Mouse (Mus musculus) midbrain, embryonic 12.5 days (tissue): ENCODE results near the gene Hoxb3. TPM values are rescaled to one million over a fixed set of nuclear protein-coding genes. Genes with fewer than 3 reads are reported as not detected.

ENCODE experiments used
- ATAC-seq: fragments of 200-750 bp; cut with Nextera tagmentation; 2 replicates; pipeline ENCODE4 v1.8.0; 2017; ENCODE audit warnings: low read depth, moderate TSS enrichment, moderate library complexity; ENCODE audit not compliant: low FRiP score
- H3K27ac ChIP-seq: fragments of 300-500 bp; sonication (generic); replicated peaks from 2 replicates; pipeline ENCODE4 v1.5.1; 2016; ENCODE audit warnings: mild to moderate bottlenecking
- H3K27me3 ChIP-seq: fragments of 300-500 bp; sonication (generic); 2 replicates; pipeline ENCODE4 v1.6.1; 2016; ENCODE audit warnings: mild to moderate bottlenecking
- H3K36me3 ChIP-seq: fragments of 300-500 bp; sonication (generic); 2 replicates; pipeline ENCODE4 v1.6.1; 2016
- H3K4me1 ChIP-seq: fragments of 300-500 bp; sonication (generic); 2 replicates; pipeline ENCODE4 v1.6.1; 2016
- H3K4me2 ChIP-seq: fragments of 300-500 bp; sonication (generic); replicated peaks from 2 replicates; pipeline ENCODE4 v1.6.1; 2016; ENCODE audit warnings: mild to moderate bottlenecking, moderate library complexity
- H3K4me3 ChIP-seq: fragments of 300-500 bp; sonication (generic); 2 replicates; pipeline ENCODE4 v1.5.1; 2016; ENCODE audit warnings: mild to moderate bottlenecking
- H3K9ac ChIP-seq: fragments of 300-500 bp; sonication (generic); replicated peaks from 2 replicates; pipeline ENCODE4 v1.6.1; 2016; ENCODE audit warnings: mild to moderate bottlenecking, moderate library complexity
- H3K9me3 ChIP-seq: fragments of 300-500 bp; sonication (generic); 2 replicates; pipeline ENCODE4 v1.6.1; 2016; ENCODE audit warnings: mild to moderate bottlenecking
- WGBS: fragments of 180-500 bp; shearing (Covaris S2); methylation state at CpG from one replicate; pipeline ENCODE4 v1.1.7; 2016; 5-methylcytosine and 5-hydroxymethylcytosine counted together
- polyA plus RNA-seq: library from polyadenylated mRNA; unstranded; fragments of >200 nt; fragmentation: Nextera tagmentation; extraction: Ambion mirVana; gene quantifications from 2 replicates; pipeline ENCODE4 v1.2.1, GENCODE M21; 2016

The Hoxb3 gene
- polyA plus RNA-seq, 1 experiment from 2014 or later = not detected

DNA sequence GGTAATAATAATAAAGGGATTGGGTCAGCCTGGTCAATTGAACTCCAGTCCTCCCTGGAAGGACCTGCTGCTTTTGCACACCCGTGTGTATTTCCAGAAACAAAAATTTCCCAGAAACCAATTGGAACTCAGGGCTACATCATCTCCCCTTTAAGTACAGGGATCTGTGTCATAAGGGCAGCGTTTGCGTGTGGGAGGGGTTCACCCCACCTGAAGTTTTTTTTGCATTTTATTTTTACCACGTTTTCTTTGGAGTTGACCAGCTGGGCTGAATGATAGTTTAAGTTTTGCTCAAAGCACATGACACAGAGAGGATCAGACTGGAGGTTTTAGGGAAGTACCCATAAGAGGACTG is 19.4 kb downstream of the Hoxb3 start:
- H3K9me3 ChIP-seq = no peaks in the 10 kb centered on the region
- H3K4me3 ChIP-seq = no peak overlapping the region
- H3K4me2 ChIP-seq = no peak overlapping the region
- no peak overlapping the region for H3K27ac ChIP-seq
- no peaks in the 10 kb centered on the region for H3K36me3 ChIP-seq
- H3K9ac ChIP-seq = no peak overlapping the region
- 1% methylated on average over 4 of the region's 4 CpGs for WGBS
- H3K4me1 ChIP-seq = peaks cover 7% of the 10 kb centered on the region; the same call in 1 of the 2 replicates
- H3K27me3 ChIP-seq = peaks cover 98% of the 10 kb centered on the region
- ATAC-seq = no peak

DNA sequence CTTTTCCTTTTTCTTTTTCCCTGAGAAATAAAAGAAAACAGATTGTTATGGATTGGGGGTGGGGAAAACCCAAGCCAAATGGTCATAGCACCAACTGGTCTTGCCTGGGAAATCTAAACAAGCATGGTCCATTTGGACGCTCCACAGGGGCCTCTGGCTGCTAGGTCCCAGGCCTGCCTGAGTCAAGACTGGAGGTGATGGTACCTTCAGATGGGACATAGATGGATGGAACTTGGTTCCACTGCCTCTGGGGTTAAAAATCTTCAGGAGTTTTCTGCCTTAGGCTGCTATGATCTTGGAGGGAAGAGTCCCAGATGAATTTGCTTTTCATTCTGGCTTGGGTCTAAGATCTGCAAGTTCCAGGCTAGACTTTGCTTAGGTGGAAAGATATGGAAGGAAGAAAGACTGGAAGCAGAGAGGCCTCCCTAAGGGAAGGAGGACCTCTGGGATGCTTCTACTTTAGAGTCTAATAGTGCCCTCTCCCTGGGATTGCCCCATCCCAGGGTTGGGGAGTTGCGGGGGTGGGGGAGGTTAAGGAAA is 20.1 kb downstream of the Hoxb3 start:
- H3K4me3 ChIP-seq = no peak overlapping the region
- no peak overlapping the region for H3K27ac ChIP-seq
- WGBS = 5% methylated on average over 2 of the region's 2 CpGs
- H3K9ac ChIP-seq = no peak overlapping the region
- ATAC-seq = no peak
- H3K27me3 ChIP-seq = peaks cover 97% of the 10 kb centered on the region
- H3K36me3 ChIP-seq = no peaks in the 10 kb centered on the region
- H3K9me3 ChIP-seq = no peaks in the 10 kb centered on the region
- no peak overlapping the region for H3K4me2 ChIP-seq
- peaks cover 7% of the 10 kb centered on the region; the same call in 1 of the 2 replicates for H3K4me1 ChIP-seq

DNA sequence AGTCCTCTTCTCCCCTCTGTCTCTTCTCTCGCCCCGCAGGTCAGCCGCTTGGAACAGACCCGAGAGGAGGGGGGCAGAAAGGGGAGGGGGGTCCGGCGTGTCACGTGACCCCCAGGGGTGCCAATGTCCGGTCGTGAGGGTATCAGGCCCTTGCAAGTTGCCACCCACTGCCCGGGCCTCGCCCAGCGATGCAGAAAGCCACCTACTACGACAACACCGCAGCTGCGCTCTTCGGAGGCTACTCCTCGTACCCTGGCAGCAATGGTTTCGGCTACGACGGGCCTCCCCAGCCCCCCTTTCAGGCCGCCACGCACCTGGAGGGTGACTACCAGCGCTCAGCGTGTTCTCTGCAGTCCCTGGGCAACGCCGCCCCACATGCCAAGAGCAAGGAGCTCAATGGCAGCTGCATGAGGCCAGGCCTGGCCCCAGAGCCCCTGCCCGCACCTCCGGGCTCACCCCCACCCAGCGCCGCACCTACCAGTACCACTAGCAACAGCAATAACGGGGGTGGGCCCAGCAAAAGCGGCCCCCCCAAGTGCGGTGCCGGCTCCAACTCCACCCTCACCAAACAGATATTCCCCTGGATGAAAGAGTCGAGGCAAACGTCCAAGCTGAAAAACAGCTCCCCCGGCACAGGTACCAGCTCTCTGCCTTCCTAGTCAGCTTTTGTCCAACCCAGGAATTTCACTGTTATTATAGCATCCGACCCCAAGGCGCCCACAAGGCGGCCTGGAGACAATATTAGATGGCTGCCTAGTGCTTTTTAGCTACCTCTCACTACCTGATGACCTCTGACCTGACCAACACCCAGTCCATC is 21.1 kb downstream of the Hoxb3 start:
- peaks cover 7% of the 10 kb centered on the region; the same call in 1 of the 2 replicates for H3K4me1 ChIP-seq
- H3K4me2 ChIP-seq = no peak overlapping the region
- H3K27ac ChIP-seq = no peak overlapping the region
- H3K36me3 ChIP-seq = no peaks in the 10 kb centered on the region
- no peak for ATAC-seq
- WGBS = under 1% methylated on average over 38 of the region's 40 CpGs
- H3K9me3 ChIP-seq = no peaks in the 10 kb centered on the region
- H3K27me3 ChIP-seq = peaks cover 97% of the 10 kb centered on the region
- no peak overlapping the region for H3K9ac ChIP-seq
- no peak overlapping the region for H3K4me3 ChIP-seq

DNA sequence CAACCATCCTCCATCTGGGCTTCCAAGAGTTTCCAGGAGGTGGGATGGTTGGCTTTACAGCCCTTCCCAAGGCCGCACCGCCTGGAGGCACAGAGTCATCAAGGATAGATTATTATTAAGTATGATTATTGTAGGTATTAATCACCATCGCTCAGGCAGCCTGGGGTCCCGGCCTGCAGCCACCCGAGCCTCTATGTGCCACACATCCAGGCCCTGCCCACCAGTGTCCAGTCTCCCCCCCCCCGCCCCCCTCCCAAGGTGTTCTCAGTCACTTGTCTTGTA is 21.7 kb downstream of the Hoxb3 start:
- Histone ChIP-seq H3K27me3 (peaks cover 97% of the 10 kb centered on the region), H3K4me1 (peaks cover 7% of the 10 kb centered on the region; the same call in 1 of the 2 replicates), H3K9me3 (no peaks in the 10 kb centered on the region), H3K4me3 (no peak overlapping the region), H3K4me2 (no peak overlapping the region), H3K36me3 (no peaks in the 10 kb centered on the region), H3K9ac (no peak overlapping the region), H3K27ac (no peak overlapping the region)
- ATAC-seq = no peak
- WGBS = 10% methylated on average over 6 of the region's 6 CpGs

DNA sequence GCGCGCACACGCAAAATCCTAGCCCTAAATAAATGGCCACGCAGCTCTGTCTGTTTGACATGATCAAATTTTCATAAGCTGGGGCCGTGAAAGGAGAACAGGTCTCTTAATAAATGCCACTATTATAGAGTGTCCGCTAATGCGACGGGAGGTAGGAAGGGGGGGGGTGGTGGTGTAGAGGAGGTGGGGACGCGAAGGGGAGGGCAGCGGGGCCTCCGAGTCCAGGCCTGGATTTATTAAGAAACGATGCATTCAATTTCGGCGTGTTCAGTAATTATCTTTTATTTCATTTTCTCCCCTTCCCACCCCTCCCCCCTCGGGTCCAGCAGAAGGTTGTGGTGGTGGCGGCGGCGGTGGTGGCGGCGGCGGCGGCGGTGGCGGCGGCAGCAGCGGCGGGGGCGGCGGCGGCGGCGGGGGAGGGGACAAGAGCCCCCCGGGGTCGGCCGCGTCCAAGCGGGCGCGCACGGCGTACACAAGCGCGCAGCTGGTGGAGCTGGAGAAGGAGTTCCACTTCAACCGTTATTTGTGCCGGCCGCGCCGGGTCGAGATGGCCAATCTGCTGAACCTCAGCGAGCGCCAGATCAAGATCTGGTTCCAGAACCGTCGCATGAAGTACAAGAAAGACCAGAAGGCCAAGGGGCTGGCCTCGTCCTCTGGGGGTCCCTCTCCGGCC is 22.2 kb downstream of the Hoxb3 start:
- Histone ChIP-seq H3K36me3 (no peaks in the 10 kb centered on the region), H3K27me3 (peaks cover 97% of the 10 kb centered on the region), H3K4me2 (0 out of 2 replicates have a peak overlapping the region, but pooled peaks have one; percentile 18), H3K27ac (no peak overlapping the region), H3K9ac (no peak overlapping the region), H3K4me3 (no peak overlapping the region; the same call in 1 of the 2 replicates), H3K4me1 (peaks cover 7% of the 10 kb centered on the region; the same call in 1 of the 2 replicates), H3K9me3 (no peaks in the 10 kb centered on the region)
- 1% methylated on average over 37 of the region's 56 CpGs for WGBS
- ATAC-seq = no peak

DNA sequence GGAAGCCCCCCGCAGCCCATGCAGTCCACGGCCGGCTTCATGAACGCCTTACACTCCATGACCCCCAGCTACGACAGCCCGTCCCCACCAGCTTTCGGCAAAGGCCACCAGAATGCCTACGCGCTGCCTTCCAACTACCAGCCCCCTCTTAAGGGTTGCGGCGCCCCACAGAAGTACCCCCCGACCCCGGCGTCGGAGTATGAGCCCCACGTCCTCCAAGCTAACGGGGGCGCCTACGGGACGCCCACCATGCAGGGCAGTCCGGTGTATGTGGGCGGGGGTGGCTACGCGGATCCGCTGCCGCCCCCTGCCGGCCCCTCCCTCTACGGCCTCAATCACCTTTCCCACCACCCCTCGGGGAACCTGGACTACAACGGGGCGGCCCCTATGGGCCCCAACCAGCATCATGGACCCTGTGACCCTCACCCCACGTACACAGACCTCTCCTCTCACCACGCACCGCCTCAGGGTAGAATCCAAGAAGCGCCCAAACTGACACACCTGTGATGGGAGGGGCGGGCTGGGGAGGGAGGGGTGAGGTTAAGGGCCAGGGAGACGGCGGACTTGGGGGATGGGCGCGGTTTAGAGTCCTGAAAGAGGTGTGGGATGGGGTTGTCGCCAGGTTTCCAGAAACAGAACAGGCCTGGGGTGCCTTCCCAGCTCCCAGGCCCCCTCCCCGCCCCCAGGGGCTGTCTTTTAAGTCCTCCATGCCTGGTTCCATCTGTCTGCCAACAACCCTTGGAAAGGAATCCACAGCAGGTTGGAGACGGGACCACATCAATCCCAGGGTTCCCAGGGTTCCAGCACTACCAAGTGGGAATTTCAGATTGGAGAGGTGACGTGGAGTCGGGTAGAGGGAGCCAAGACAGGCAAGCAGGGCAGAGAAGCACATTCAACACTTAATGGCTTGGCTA is 23.0 kb downstream of the Hoxb3 start:
- peaks cover 7% of the 10 kb centered on the region; the same call in 1 of the 2 replicates for H3K4me1 ChIP-seq
- H3K9ac ChIP-seq = no peak overlapping the region
- WGBS = 3% methylated on average over 45 of the region's 45 CpGs
- no peak overlapping the region for H3K27ac ChIP-seq
- no peaks in the 10 kb centered on the region for H3K36me3 ChIP-seq
- no peak overlapping the region for H3K4me2 ChIP-seq
- no peaks in the 10 kb centered on the region for H3K9me3 ChIP-seq
- no peak overlapping the region; the same call in 1 of the 2 replicates for H3K4me3 ChIP-seq
- no peak for ATAC-seq
- H3K27me3 ChIP-seq = peaks cover 97% of the 10 kb centered on the region

DNA sequence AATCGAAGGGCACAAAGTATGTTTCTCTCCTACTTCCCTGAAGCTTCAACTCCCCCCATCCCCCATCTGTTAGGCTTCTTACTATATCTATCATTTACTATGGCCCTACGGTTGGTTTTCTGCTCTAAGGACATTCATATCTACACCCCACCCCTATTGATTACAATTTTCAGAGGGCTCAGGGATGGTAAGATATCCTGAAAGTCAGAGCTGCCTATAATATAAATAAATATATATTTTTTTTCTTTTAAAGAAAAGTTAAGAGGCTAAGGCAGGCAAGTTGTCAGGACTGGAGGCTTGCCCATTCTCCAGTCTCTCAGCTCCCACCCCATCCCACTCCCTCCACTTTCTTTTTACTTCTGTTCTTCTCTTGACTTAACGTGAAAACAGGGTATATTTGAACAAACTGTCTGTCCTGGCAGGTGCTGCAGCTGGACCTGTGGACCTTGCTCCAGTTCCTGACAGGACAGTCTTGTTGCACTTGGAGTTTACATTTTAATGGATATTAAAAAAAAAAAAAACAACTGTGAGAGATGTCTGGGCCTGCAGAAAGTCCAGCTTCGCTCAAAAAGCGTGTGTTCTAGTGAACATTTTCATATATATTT is 23.9 kb downstream of the Hoxb3 start:
- H3K27me3 ChIP-seq = peaks cover 97% of the 10 kb centered on the region
- peaks cover 9% of the 10 kb centered on the region; the same call in 1 of the 2 replicates for H3K4me1 ChIP-seq
- H3K36me3 ChIP-seq = no peaks in the 10 kb centered on the region
- H3K9ac ChIP-seq = no peak overlapping the region
- H3K4me3 ChIP-seq = no peak overlapping the region
- no peaks in the 10 kb centered on the region for H3K9me3 ChIP-seq
- WGBS = 5% methylated on average over 5 of the region's 5 CpGs
- no peak for ATAC-seq
- no peak overlapping the region for H3K27ac ChIP-seq
- no peak overlapping the region for H3K4me2 ChIP-seq

DNA sequence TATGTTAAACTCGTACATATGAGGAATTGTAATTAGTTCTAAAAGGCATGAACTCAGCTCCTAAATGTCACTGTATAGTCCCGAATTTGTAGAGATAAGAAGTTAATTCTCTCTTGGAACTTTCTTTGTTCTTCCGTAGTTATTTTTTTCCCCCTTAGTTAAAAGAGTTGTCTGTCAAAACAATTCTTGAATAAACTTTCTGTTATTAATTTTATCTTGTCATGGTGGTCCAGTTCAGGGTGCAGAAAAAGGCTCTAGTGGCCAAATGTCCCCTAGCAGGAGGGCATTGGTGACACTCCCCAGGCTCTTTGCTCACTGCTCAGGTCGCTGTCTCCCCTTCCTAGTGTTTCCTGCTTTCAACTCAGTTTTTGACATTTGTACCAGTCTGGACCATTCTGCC is 24.6 kb downstream of the Hoxb3 start:
- H3K36me3 ChIP-seq = no peaks in the 10 kb centered on the region
- H3K4me2 ChIP-seq = no peak overlapping the region
- peaks cover 9% of the 10 kb centered on the region; the same call in 1 of the 2 replicates for H3K4me1 ChIP-seq
- WGBS = 6% methylated on average over 4 of the region's 4 CpGs
- H3K9ac ChIP-seq = no peak overlapping the region
- H3K4me3 ChIP-seq = no peak overlapping the region
- ATAC-seq = no peak
- no peaks in the 10 kb centered on the region for H3K9me3 ChIP-seq
- peaks cover 97% of the 10 kb centered on the region for H3K27me3 ChIP-seq
- H3K27ac ChIP-seq = no peak overlapping the region

DNA sequence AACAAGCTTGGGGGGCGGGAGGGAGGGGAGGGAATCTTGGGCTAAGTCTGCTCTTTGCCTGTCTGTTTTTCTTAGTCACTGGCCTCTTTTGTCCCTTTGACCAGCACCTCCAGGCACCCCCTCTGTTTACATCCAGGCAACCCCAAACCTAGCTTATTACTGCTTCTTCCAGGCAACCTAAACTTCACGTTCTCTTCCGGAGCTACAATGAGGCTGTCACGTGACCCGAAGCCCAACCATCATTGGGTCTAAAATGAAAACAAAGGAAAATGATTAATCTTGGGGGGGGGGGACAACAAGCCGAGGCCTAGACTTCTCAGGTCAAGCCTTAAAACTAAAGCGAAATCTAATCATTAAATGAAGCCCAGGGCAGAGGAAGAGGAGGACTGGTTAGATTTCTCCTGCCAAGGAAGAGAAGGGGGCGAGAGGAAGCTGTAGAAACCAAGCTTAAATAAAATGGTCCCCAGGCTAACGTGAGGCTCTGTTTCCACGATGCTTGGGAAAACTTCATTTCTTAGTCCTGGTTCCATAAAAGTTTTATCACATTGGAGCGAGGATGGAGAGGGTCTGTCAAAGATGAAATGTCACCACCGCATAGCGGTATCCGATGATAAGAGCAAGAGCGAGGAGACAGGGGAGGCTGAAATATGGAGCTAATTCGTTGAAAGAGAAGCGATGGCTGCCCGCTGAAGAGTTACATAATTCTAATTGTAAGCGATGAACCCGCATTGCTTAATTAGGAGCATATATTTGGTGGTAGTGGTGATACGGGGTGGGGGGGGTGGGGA is 25.2 kb downstream of the Hoxb3 start:
- H3K36me3 ChIP-seq = no peaks in the 10 kb centered on the region
- H3K4me2 ChIP-seq = no peak overlapping the region
- H3K4me3 ChIP-seq = no peak overlapping the region
- no peak overlapping the region for H3K27ac ChIP-seq
- 4% methylated on average over 21 of the region's 21 CpGs for WGBS
- peaks cover 14% of the 10 kb centered on the region; the same call in 1 of the 2 replicates for H3K4me1 ChIP-seq
- H3K27me3 ChIP-seq = peaks cover 97% of the 10 kb centered on the region
- no peak overlapping the region for H3K9ac ChIP-seq
- H3K9me3 ChIP-seq = no peaks in the 10 kb centered on the region
- no peak for ATAC-seq

DNA sequence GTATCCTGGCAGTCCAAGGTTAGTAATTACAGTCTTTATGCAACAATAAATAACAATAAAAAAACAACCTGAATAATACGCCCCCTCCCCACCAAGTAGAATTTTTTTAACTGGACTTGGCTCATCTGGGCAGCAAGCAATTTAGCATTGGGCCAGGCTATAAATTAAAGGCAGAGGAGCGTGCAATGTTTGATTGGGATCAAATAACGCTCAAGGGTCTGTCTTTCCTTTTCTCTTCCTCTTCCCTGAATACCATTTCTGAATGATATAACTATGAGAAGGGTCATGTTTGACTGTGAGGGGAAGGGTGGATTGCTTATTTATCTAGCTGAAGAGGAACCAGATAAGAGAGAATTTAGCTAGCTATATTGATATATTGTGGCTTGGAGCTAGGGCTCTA is 25.9 kb downstream of the Hoxb3 start:
- no peak overlapping the region for H3K4me3 ChIP-seq
- ATAC-seq = no peak
- H3K36me3 ChIP-seq = no peaks in the 10 kb centered on the region
- no peak overlapping the region for H3K9ac ChIP-seq
- WGBS = 11% methylated on average over 3 of the region's 3 CpGs
- peaks cover 14% of the 10 kb centered on the region; the same call in 1 of the 2 replicates for H3K4me1 ChIP-seq
- H3K27me3 ChIP-seq = peaks cover 95% of the 10 kb centered on the region
- no peaks in the 10 kb centered on the region for H3K9me3 ChIP-seq
- H3K4me2 ChIP-seq = no peak overlapping the region
- no peak overlapping the region for H3K27ac ChIP-seq
